Mouse (Mus musculus) C2C12 (cell line): ENCODE measurements around the gene Krt222. TPM values are rescaled to one million over a fixed set of nuclear protein-coding genes. Genes with fewer than 3 reads are reported as not detected.

Source experiments
- H3K27me3 ChIP-seq: one replicate; pipeline ENCODE4 v1.6.1; 2011; ENCODE audit not compliant: control insufficient read depth, insufficient read depth, insufficient read length
- H3K36me3 ChIP-seq: one replicate; pipeline ENCODE4 v1.6.1; 2011; ENCODE audit not compliant: control insufficient read depth, insufficient read depth
- H3K4me3 ChIP-seq: one replicate; pipeline ENCODE4 v1.5.1; 2011; ENCODE audit warnings: mild to moderate bottlenecking, control low read depth; ENCODE audit not compliant: poor library complexity, insufficient read depth, severe bottlenecking
- H3K79me2 ChIP-seq: one replicate; pipeline ENCODE4 v1.6.1; 2011; ENCODE audit not compliant: control insufficient read depth, insufficient read depth
- H3K79me3 ChIP-seq: one replicate; pipeline ENCODE4 v1.6.1; 2011; ENCODE audit warnings: low read depth, control low read depth
- H3ac ChIP-seq: one replicate; pipeline ENCODE3; 2011; ENCODE audit warnings: low read depth; ENCODE audit not compliant: control insufficient read depth, insufficient read length
- CEBPB ChIP-seq: IDR thresholded peaks from one replicate; pipeline ENCODE4 v1.6.1; 2011; ENCODE audit warnings: low read depth, mild to moderate bottlenecking, control low read depth, moderate library complexity
- CTCF ChIP-seq: IDR thresholded peaks from one replicate; pipeline ENCODE4 v1.5.1; 2011; ENCODE audit not compliant: control insufficient read depth, insufficient read depth, insufficient read length
- FOSL1 ChIP-seq: IDR thresholded peaks from one replicate; pipeline ENCODE4 v1.8.0; 2011; ENCODE audit warnings: mild to moderate bottlenecking, low read length; ENCODE audit not compliant: poor library complexity, insufficient read depth, severe bottlenecking
- MAX ChIP-seq: IDR thresholded peaks from one replicate; pipeline ENCODE4 v1.6.1; 2011; ENCODE audit warnings: mild to moderate bottlenecking, control low read depth
- MYOD1 ChIP-seq: IDR thresholded peaks from one replicate; pipeline ENCODE4 v1.6.1; 2011; ENCODE audit warnings: low read depth; ENCODE audit not compliant: control insufficient read depth, insufficient read length
- MYOG ChIP-seq: IDR thresholded peaks from one replicate; pipeline ENCODE4 v1.6.1; 2011; ENCODE audit not compliant: control insufficient read depth, insufficient read length; ENCODE audit errors: extremely low read depth
- USF1 ChIP-seq: IDR thresholded peaks from one replicate; pipeline ENCODE4 v1.6.1; 2011; ENCODE audit warnings: low read depth, mild to moderate bottlenecking, control low read depth, moderate library complexity
- polyA plus RNA-seq: library from polyadenylated mRNA; unstranded; fragments of >200 nt; fragmentation: generic; extraction: Trizol; gene quantifications from one replicate; pipeline ENCODE4 v1.2.1, GENCODE M21; 2012; ENCODE audit warnings: missing spikeins

Gene Krt222
- polyA plus RNA-seq, 1 experiment: not detected

DNA sequence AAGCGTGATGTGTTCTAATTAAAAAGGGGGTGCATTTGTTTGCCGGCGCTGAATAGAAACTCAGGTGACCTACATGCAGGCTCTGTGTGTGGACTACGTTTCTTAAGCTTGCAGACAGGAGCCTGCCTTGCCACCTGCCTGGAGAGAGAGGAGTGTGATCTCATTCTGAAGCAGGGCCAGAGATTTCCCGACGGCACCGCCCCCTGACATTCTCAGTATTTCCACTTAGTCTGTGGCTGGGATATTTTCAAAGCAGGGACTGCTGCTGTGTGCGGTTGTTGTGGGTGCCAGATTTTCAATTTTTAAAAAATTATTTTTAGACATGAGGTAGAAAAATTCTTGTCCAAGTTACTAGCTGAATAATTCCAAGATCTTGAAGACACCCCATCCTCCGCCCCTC lies 21.3 kb upstream of the Krt222 start:
- Histone ChIP-seq H3K27me3 (peaks cover 48% of the 10 kb centered on the region), H3ac (no peak overlapping the region), H3K79me3 (no peaks in the 10 kb centered on the region), H3K36me3 (no peaks in the 10 kb centered on the region), H3K79me2 (no peaks in the 10 kb centered on the region), H3K4me3 (no peak overlapping the region)
- TF ChIP-seq CEBPB (no peak), MYOD1 (no peak), CTCF (no peak), MAX (no peak), FOSL1 (no peak), USF1 (no peak), MYOG (no peak)

DNA sequence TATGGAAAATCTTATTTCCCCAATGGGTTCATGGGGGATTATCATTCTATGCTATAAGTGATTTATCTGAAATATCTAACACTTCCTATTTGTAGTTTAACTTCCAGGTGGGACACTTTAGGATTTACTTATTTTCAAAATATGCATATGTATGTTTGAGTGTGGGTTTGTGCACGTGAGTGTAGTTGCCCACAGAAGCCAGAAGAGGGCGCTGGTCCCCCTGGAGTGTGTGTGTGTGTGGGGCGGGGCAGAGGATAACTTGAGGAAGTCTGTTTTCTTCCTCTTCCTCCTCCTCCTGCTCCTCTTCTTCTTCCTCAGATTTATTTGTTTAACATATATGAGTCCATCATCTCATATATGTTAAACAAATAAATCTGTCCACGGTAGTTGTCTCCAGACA lies 12.3 kb upstream of the Krt222 start:
- no peak overlapping the region for H3ac ChIP-seq
- no peaks in the 10 kb centered on the region for H3K36me3 ChIP-seq
- no peaks in the 10 kb centered on the region for H3K79me3 ChIP-seq
- no peaks in the 10 kb centered on the region for H3K79me2 ChIP-seq
- no peak overlapping the region for H3K4me3 ChIP-seq
- no peak for TF ChIP-seq FOSL1
- TF ChIP-seq USF1: no peak
- no peak for TF ChIP-seq CTCF
- TF ChIP-seq MYOD1: no peak
- TF ChIP-seq MYOG: no peak
- no peak for TF ChIP-seq MAX
- no peak for TF ChIP-seq CEBPB
- H3K27me3 ChIP-seq: peaks cover 26% of the 10 kb centered on the region

- Histone ChIP-seq H3K79me2 (no peaks in the 10 kb centered on the region), H3K27me3 (peaks cover 26% of the 10 kb centered on the region), H3ac (no peak overlapping the region), H3K79me3 (no peaks in the 10 kb centered on the region), H3K4me3 (no peak overlapping the region), H3K36me3 (no peaks in the 10 kb centered on the region)
- TF ChIP-seq CTCF (no peak), MAX (no peak), MYOD1 (no peak), MYOG (no peak), FOSL1 (no peak), USF1 (no peak), CEBPB (no peak)
Measured at GRCm38 (mm10) chr11:99255316-99255715, 11.4 kb upstream of the Krt222 start.

DNA sequence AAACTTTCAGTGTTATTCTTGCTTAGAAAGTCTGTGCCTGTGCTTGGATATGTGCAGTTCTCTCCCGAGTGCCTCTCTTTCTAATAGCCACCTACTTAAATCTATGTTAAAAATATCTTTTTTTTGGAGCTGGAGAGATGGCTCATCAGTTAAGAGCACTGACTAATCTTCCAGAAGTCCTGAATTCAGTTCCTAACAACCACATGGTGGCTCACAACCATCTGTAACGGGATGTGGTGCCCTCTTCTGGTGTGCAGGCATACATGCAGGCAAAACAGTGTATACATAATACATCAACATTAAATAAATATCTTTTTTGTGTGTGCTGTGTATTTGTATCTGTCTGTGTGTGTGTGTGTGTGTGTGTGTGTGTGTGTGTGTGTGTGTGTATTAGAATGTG lies 10.0 kb upstream of the Krt222 start:
- no peaks in the 10 kb centered on the region for H3K36me3 ChIP-seq
- no peak for TF ChIP-seq CEBPB

GRCm38 (mm10) chr11:99252671-99253070 lies 8.8 kb upstream of the Krt222 start:
- no peaks in the 10 kb centered on the region for H3K36me3 ChIP-seq
- peaks cover 20% of the 10 kb centered on the region for H3K27me3 ChIP-seq
- no peak overlapping the region for H3K4me3 ChIP-seq
- H3ac ChIP-seq: no peak overlapping the region
- no peaks in the 10 kb centered on the region for H3K79me3 ChIP-seq
- TF ChIP-seq USF1: no peak
- no peak for TF ChIP-seq CTCF
- no peak for TF ChIP-seq MYOG
- TF ChIP-seq FOSL1: no peak
- TF ChIP-seq MAX: no peak
- no peaks in the 10 kb centered on the region for H3K79me2 ChIP-seq

More for the DNA sequence above, 10.0 kb upstream of the Krt222 start:
- H3K79me2 ChIP-seq: no peaks in the 10 kb centered on the region
- H3K79me3 ChIP-seq: no peaks in the 10 kb centered on the region
- no peak overlapping the region for H3K4me3 ChIP-seq
- peaks cover 28% of the 10 kb centered on the region for H3K27me3 ChIP-seq
- H3ac ChIP-seq: no peak overlapping the region

DNA sequence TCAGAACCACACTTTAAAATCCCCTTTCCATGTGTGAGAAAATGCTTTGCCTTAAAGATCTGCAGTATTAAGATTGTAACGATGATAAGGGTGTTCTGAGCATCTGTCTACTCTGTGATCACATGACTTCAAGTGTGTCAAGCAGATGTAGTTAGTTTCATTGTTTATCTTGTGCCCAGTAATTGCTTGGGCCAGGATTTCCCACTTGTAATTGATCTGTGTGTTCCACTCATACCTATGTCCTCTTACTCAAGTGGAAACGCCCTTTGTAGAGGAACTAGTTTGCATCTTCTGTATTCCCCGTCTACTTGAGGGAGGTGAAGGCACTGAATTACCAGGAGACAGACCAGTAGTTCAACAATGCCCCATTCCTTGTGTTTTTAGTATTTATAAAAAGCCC lies 6.8 kb upstream of the Krt222 start:
- no peak for TF ChIP-seq CEBPB
- no peak for TF ChIP-seq FOSL1
- no peak for TF ChIP-seq USF1
- TF ChIP-seq MYOD1: no peak
- no peak for TF ChIP-seq MAX
- TF ChIP-seq CTCF: no peak
- no peak for TF ChIP-seq MYOG
- no peak overlapping the region for H3K4me3 ChIP-seq
- no peak overlapping the region for H3ac ChIP-seq
- H3K27me3 ChIP-seq: peaks cover 20% of the 10 kb centered on the region
- H3K79me2 ChIP-seq: no peaks in the 10 kb centered on the region
- H3K79me3 ChIP-seq: no peaks in the 10 kb centered on the region
- no peaks in the 10 kb centered on the region for H3K36me3 ChIP-seq
